Mouse (Mus musculus): ENCODE data around the gene Nktr. TPM values are rescaled to one million over a fixed set of nuclear protein-coding genes. Genes with fewer than 3 reads are reported as not detected.

Nktr gene
- polyA plus RNA-seq, 1 experiment from 2014 or later = 74.2 TPM

- WGBS = 86% methylated on average over 7 of the region's 7 CpGs
- H3K9ac ChIP-seq = no peak overlapping the region
- no peaks in the 10 kb centered on the region for H3K4me1 ChIP-seq (ENCODE audit: insufficient read depth)
- ATAC-seq (ENCODE audit: insufficient read depth) (no peak), DNase-seq (no peak)
- no peak overlapping the region for H3K27ac ChIP-seq (ENCODE audit: low read depth)
- H3K27me3 ChIP-seq (ENCODE audit: insufficient read depth, low read length) = no peaks in the 10 kb centered on the region
- peaks cover 35% of the 10 kb centered on the region for H3K36me3 ChIP-seq (ENCODE audit: insufficient read depth)
- no peak overlapping the region for H3K4me3 ChIP-seq (ENCODE audit: low read depth, low read length)
- no peak overlapping the region for H3K4me2 ChIP-seq
- TF ChIP-seq CTCF (IDR thresholded peaks at IDR 0.05; ENCODE audit: low read depth) = no peak
- no peaks in the 10 kb centered on the region for H3K9me3 ChIP-seq (ENCODE audit: low read depth, low read length)
Observed at GRCm38 (mm10) chr9:121690734-121691133, 28.2 kb upstream of the Nktr start.

- no peaks in the 10 kb centered on the region for H3K27me3 ChIP-seq (ENCODE audit: insufficient read depth, low read length)
- no peaks in the 10 kb centered on the region for H3K9me3 ChIP-seq (ENCODE audit: low read depth, low read length)
- WGBS = 60% methylated on average over 12 of the region's 12 CpGs
- H3K36me3 ChIP-seq (ENCODE audit: insufficient read depth) = peaks cover 21% of the 10 kb centered on the region
- H3K27ac ChIP-seq (ENCODE audit: low read depth) = no peak overlapping the region
- DNase-seq = no peak
- H3K4me2 ChIP-seq = no peak overlapping the region
- H3K9ac ChIP-seq = no peak overlapping the region
- no peaks in the 10 kb centered on the region for H3K4me1 ChIP-seq (ENCODE audit: insufficient read depth)
- no peak for TF ChIP-seq CTCF (IDR thresholded peaks at IDR 0.05; ENCODE audit: low read depth)
- ATAC-seq (ENCODE audit: insufficient read depth) = no peak
- no peak overlapping the region for H3K4me3 ChIP-seq (ENCODE audit: low read depth, low read length)
Observed at GRCm38 (mm10) chr9:121694736-121695135, 24.2 kb upstream of the Nktr start.

- Histone ChIP-seq H3K4me2 (no peak overlapping the region), H3K27me3 (ENCODE audit: insufficient read depth, low read length) (no peaks in the 10 kb centered on the region), H3K4me1 (ENCODE audit: insufficient read depth) (no peaks in the 10 kb centered on the region), H3K36me3 (ENCODE audit: insufficient read depth) (peaks cover 16% of the 10 kb centered on the region; the same call in 1 of the 2 replicates), H3K9ac (no peak overlapping the region), H3K27ac (ENCODE audit: low read depth) (no peak overlapping the region), H3K9me3 (ENCODE audit: low read depth, low read length) (no peaks in the 10 kb centered on the region), H3K4me3 (ENCODE audit: low read depth, low read length) (no peak overlapping the region)
- DNase-seq (peak; percentile 47), ATAC-seq (ENCODE audit: insufficient read depth) (peak; percentile 64)
- WGBS = 74% methylated on average over 9 of the region's 9 CpGs
- TF ChIP-seq CTCF (IDR thresholded peaks at IDR 0.05; ENCODE audit: low read depth) = no peak
Observed at GRCm38 (mm10) chr9:121696626-121697025, 22.3 kb upstream of the Nktr start.

GRCm38 (mm10) chr9:121697150-121698049 is 21.6 kb upstream of the Nktr start:
- no peaks in the 10 kb centered on the region for H3K27me3 ChIP-seq (ENCODE audit: insufficient read depth, low read length)
- ATAC-seq (ENCODE audit: insufficient read depth) = peak; percentile 69

GRCm38 (mm10) chr9:121704261-121704645 is 14.7 kb upstream of the Nktr start:
- Histone ChIP-seq H3K36me3 (ENCODE audit: insufficient read depth) (0 out of 2 replicates have a peak, but pooled peaks cover 3% of the 10 kb centered on the region), H3K27me3 (ENCODE audit: insufficient read depth, low read length) (no peaks in the 10 kb centered on the region), H3K9me3 (ENCODE audit: low read depth, low read length) (no peaks in the 10 kb centered on the region), H3K4me2 (peak overlapping the region; percentile 92), H3K4me1 (ENCODE audit: insufficient read depth) (peaks cover 10% of the 10 kb centered on the region), H3K4me3 (ENCODE audit: low read depth, low read length) (peak overlapping the region; percentile 83), H3K9ac (peak overlapping the region; percentile 72), H3K27ac (ENCODE audit: low read depth) (no peak overlapping the region)
- ATAC-seq (ENCODE audit: insufficient read depth) (no peak), DNase-seq (no peak)
- no peak for TF ChIP-seq CTCF (IDR thresholded peaks at IDR 0.05; ENCODE audit: low read depth)
- WGBS = 36% methylated on average over 11 of the region's 11 CpGs

More at GRCm38 (mm10) chr9:121697150-121698049, 21.6 kb upstream of the Nktr start:
- DNase-seq = peak; percentile 45
- Histone ChIP-seq H3K4me1 (ENCODE audit: insufficient read depth) (no peaks in the 10 kb centered on the region), H3K4me3 (ENCODE audit: low read depth, low read length) (no peak overlapping the region), H3K9me3 (ENCODE audit: low read depth, low read length) (no peaks in the 10 kb centered on the region), H3K9ac (no peak overlapping the region), H3K27ac (ENCODE audit: low read depth) (no peak overlapping the region; the same call in 1 of the 2 replicates), H3K36me3 (ENCODE audit: insufficient read depth) (0 out of 2 replicates have a peak, but pooled peaks cover 10% of the 10 kb centered on the region), H3K4me2 (no peak overlapping the region)
- peak; percentile 99 for TF ChIP-seq CTCF (IDR thresholded peaks at IDR 0.05; ENCODE audit: low read depth)
- 92% methylated on average over 1 of the region's 1 CpGs for WGBS

- H3K4me2 ChIP-seq = peak within 1 kb of the TSS; percentile 92
- H3K4me1 ChIP-seq (ENCODE audit: insufficient read depth) = peaks cover 10% of the 10 kb centered on the region
- H3K4me3 ChIP-seq (ENCODE audit: low read depth, low read length) = peak within 1 kb of the TSS; percentile 83
- H3K27me3 ChIP-seq (ENCODE audit: insufficient read depth, low read length) = no peaks in the 10 kb centered on the region
- no peaks in the 10 kb centered on the region for H3K9me3 ChIP-seq (ENCODE audit: low read depth, low read length)
- H3K9ac ChIP-seq = peak within 1 kb of the TSS; percentile 72
- peak within 1 kb of the TSS; percentile 80 for H3K27ac ChIP-seq (ENCODE audit: low read depth)
- ATAC-seq (ENCODE audit: insufficient read depth) (peak; percentile 98), DNase-seq (peak; percentile 95)
- TF ChIP-seq CTCF (IDR thresholded peaks at IDR 0.05; ENCODE audit: low read depth) = no peak
- H3K36me3 ChIP-seq (ENCODE audit: insufficient read depth) = 0 out of 2 replicates have a peak, but pooled peaks cover 1% of the 10 kb centered on the region
- WGBS = under 1% methylated on average over 68 of the region's 69 CpGs
Observed at GRCm38 (mm10) chr9:121704646-121705625, 14.0 kb upstream of the Nktr start, which contains the start of gene Sec22c. Gene Sec22c (minus strand): TSS chr9:121705490.

Measured in lung, embryonic 14.5 days (tissue).